Mouse (Mus musculus) left cerebral cortex, postnatal 4 days (tissue): Measurements from ENCODE around the gene Nprl3. TPM values are rescaled to one million over a fixed set of nuclear protein-coding genes. Genes with fewer than 3 reads are reported as not detected.
"Not testable (repeated sequence)": the region's sequence is repeated elsewhere in the genome, so short reads cannot be mapped to it uniquely, and the experiment has no call there.

Experiments used
- DNase-seq: peaks from one replicate; pipeline ENCODE4 v3.0.0-alpha.2; 2022
- intact Hi-C: fragments of 180-260 bp; cut with DNase I; formaldehyde crosslinking; loops from one replicate; pipeline ENCODE4 v1.15.1; 2025
- total RNA-seq, 2 experiments: library from RNA; stranded (reverse); gene quantifications; 2 replicates each; pipeline ENCODE4 v1.2.3; 2021

Gene Nprl3
- total RNA-seq, 2 experiments from 2014 or later = 51.0 to 57.6 TPM

- DNase-seq = no peak
- intact Hi-C loops = no loop called here
Observed at GRCm38 (mm10) chr11:32201922-32202685, 65.4 kb downstream of the Nprl3 start.

GRCm38 (mm10) chr11:32200992-32201391, 66.5 kb downstream of the Nprl3 start:
- intact Hi-C loops, DNase-seq: not testable (repeated sequence)

DNA sequence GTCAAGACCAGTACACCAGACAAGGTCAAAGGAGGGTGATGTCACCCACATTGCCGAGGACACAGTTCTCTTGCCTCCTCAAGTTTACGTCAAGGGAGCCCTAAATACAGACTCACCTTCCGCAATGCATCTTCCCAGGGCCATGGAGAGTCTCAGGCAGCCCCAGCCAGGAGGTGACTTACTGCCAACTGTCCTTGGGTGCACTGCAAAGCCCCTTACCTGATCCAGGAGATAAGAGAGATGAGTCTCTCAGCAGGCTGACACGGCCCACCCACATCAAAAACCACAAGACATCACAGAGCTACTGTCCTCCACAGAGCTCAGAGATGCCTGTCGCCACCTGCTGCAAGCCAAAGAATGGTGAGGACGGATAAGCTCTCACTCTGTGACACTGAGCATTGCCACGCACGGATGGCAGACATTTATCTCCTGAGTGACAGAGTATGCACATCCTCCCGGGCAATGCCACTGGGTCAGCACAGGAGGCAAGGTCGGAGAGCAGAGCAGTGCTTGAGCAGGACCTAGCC, 67.4 kb downstream of the Nprl3 start, which contains the start of gene Il9r:
TSS of gene Il9r (minus strand) at position 205 of the 527 bp plus-strand sequence.
- no peak for DNase-seq
- intact Hi-C loops = no loop called here

- intact Hi-C loops = no loop called here
- no peak for DNase-seq
Observed at GRCm38 (mm10) chr11:32199230-32199629, 68.3 kb downstream of the Nprl3 start.

DNA sequence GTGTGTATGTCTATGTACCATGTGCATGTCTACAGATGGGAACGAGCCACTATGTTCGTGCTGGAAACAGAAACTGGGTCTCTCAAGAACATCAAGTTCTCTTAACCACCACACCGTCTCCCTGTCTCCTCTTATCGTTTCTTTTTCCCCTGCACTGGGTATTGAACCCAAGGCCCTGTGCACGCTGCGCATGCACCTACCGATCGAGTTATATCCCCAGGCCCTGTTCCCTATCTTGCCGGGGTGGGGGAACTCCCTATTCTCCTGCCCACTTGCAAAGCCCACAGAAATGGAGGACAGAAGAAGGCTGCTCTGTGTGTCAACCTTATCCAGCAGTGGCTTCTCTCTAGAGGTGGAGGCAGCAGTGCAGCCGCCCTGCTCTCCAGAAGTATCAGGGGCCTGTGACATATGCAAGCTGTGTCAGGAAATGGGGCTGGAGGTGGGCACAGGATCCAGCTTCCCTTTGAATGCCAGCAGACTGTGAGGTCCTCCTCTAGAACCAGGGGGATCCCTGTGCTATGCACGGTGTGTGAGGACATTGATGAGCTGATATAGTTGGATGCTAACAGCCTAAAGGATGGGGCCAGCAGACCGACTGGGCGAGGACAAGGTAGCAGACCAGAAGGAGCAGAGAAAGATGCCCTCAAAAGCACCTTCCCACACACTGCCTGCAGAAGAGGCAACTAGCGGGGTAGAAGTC, 69.1 kb downstream of the Nprl3 start:
- intact Hi-C loops = no loop called here
- DNase-seq = no peak

GRCm38 (mm10) chr11:32197766-32198165, 69.7 kb downstream of the Nprl3 start:
- intact Hi-C loops = no loop called here

GRCm38 (mm10) chr11:32196727-32197126, 70.8 kb downstream of the Nprl3 start:
- DNase-seq = no peak
- intact Hi-C loops = no loop called here

More at GRCm38 (mm10) chr11:32197766-32198165, 69.7 kb downstream of the Nprl3 start:
- DNase-seq = no peak

- intact Hi-C loops = no loop called here
- no peak for DNase-seq
Observed at GRCm38 (mm10) chr11:32195867-32196540, 71.5 kb downstream of the Nprl3 start.

DNA sequence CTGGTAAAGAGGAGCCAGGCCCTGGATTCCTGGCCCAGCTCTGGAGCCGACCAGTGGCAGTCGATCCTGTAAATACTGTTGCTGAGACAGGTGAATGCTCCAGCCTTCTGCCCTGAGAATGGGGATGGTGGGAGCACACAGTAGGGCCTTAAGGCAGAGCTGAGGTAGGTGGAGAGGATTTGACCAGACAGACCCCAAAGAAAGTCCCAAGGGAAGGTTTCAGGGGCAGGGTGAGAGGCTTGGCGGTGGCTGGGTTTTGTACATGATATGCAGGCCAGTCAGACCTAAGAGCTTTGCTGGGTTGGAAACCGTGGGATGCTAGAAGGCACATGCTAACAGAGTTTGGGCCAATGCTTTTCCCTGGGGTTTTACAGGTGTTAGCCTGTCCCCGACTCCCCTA, 72.9 kb downstream of the Nprl3 start:
- intact Hi-C loops = no loop called here
- no peak for DNase-seq

DNA sequence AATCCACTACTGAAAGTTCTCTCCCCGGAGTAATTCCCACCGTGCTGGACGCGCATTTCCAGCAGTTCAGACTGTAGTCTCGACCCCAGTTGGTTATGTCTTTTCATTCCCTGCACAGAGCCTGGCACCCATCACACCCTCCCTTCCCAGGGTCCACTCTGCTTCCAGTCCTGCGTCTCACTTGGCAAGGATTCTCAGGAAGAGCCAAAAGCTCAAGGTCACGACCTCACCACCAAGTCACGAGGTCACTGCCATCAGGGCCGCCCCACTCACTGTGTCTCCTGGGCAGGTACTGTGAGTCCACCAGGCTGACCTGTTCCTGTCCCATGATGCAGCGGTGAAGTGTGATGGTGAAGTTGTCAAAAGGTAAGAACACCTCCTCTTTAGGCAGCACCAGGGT, 73.4 kb downstream of the Nprl3 start:
- no peak for DNase-seq
- intact Hi-C loops = no loop called here

DNA sequence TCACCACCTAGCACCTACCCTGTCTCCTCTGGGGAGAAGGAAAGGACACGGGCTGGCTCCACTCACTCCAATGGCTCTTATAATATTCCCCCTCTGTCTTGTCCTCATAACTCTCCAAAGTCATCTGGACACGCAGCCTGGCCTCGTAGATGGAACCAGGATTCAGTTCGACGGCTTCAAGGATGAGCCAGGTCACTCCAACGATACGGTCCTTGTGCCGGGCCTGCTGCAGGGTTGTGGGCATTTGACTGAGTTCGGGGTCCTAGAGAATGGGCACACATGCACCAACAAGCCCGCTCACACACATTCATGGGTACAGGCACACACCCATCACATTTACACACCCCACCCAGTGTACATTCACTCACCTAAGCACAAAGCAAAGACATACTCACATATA, 74.4 kb downstream of the Nprl3 start:
- intact Hi-C loops = no loop called here
- no peak for DNase-seq

GRCm38 (mm10) chr11:32190603-32191110, 76.8 kb downstream of the Nprl3 start:
- intact Hi-C loops = no loop called here

DNA sequence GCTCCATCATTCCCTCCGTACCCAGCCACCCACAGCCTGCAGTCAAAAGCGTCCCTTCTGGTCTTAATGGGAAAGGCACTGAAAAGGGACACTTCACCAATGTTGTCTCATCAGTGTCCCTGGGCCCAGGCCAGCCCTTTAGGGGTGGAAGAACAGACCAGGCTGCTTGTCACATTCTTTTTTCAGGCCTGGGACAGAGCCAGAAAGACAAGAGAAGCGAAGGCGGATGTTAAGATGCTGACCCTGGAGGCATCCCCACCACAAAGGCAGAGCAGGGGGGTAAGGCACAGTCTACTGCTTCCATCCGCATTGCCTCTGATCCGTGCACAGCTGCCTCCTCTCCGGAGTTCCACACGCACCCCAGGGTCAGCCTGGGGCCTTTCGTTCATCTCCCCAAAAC, 77.4 kb downstream of the Nprl3 start:
- intact Hi-C loops = no loop called here
- peak; percentile 37 for DNase-seq

More at GRCm38 (mm10) chr11:32190603-32191110, 76.8 kb downstream of the Nprl3 start:
- DNase-seq = no peak

DNA sequence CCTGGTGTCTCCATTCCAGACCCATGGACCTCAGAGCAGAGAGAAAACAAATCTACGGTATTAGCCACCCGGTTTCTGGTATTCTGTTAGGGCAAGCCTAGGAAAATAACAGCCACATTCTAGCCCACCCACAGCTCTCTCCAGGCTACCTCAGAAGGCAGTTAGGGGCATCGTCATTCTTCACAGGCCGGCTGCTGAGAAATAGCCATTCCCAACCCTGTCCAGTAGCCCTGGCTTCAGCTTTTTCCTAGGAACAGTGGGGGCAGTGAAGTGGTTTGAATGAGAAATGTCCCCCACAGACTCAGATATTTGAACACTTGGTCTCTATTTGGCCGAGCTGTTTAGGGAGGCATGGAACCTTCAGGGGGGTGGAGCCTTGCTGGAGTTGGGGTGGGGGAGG, 78.1 kb downstream of the Nprl3 start:
- intact Hi-C loops = no loop called here

DNA sequence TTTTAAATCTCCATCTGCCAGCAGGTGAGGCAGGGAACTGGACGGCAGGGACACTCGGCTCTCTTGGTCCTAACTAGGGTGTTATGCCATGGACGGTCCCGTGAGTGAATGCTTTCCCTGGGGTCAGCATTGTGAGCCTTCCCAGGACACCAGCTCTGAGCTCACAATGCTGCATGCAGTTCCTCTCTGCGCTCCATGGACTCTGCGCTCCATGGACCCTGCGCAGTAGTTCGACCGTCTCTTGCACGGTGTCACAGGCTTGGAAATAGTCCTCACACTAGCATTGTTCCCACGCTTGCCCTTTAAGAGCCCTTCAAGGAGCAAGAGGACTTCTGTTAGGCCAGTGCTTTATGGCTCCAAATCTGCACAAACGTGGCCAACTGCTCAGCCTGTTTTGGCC, 78.6 kb downstream of the Nprl3 start:
- intact Hi-C loops = no loop called here
- DNase-seq = no peak

More for the DNA sequence above, 78.1 kb downstream of the Nprl3 start:
- no peak for DNase-seq

DNA sequence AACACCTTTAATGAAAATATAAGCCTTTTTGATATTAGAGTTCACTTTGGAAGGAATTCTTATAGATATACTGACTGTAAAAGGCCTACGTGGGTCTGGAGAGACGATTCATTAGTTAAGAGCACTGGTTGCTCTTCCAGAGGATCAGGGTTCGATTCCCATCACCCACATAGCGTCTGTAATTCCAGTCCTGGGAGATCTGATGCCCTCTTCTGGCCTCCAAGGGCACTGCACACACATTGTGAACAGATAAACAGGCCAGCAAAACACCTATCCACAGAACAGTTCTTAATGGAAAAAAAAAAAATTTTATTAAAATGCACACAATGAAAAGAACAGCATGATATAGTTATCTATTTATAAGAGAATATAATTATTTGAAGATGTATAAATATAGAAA, 80.3 kb downstream of the Nprl3 start:
- DNase-seq = no peak
- intact Hi-C loops = no loop called here

DNA sequence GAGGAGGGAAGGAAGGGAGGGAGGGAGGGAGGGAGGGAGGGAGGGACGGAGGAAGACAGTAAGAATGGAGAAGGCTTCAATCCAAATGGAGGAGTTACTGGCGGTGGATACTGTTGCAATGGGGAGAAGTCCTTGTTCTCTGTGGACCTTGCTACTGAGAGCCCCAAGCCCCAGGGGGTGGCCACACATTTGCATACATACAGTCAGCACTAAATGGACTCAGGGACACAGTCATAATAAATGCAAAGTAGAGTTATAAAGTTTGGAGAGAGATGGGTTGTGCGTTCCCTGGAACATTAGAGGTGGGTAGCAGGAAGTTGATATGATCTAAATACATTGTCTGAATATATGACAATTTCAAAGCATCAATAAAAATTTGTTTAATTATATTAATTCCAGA, 81.5 kb downstream of the Nprl3 start:
- DNase-seq = no peak
- intact Hi-C loops = no loop called here

DNA sequence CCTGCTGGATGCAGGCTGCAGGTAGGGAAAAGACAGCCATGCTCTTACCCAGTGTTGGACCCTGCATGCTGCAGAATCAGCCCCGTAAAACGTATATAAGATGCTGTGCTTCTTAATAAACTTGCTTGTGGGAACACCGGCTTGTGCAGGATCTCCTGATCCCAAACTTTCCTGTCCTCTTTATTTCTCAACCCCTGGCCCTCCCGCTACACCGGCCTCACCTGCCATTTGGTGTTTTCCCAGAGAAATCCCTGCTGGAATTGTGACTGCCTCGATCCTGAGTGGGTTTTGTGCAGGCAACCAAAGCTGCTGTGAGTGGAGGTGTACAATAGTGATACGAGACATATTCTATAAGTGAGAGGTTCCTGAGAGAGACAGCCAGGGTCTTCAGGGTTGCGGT, 83.0 kb downstream of the Nprl3 start:
- no peak for DNase-seq
- intact Hi-C loops = loop anchor here (5.0 kb wide), 1 partner anchor 53 kb away; no protein-coding TSS in a partner anchor

DNA sequence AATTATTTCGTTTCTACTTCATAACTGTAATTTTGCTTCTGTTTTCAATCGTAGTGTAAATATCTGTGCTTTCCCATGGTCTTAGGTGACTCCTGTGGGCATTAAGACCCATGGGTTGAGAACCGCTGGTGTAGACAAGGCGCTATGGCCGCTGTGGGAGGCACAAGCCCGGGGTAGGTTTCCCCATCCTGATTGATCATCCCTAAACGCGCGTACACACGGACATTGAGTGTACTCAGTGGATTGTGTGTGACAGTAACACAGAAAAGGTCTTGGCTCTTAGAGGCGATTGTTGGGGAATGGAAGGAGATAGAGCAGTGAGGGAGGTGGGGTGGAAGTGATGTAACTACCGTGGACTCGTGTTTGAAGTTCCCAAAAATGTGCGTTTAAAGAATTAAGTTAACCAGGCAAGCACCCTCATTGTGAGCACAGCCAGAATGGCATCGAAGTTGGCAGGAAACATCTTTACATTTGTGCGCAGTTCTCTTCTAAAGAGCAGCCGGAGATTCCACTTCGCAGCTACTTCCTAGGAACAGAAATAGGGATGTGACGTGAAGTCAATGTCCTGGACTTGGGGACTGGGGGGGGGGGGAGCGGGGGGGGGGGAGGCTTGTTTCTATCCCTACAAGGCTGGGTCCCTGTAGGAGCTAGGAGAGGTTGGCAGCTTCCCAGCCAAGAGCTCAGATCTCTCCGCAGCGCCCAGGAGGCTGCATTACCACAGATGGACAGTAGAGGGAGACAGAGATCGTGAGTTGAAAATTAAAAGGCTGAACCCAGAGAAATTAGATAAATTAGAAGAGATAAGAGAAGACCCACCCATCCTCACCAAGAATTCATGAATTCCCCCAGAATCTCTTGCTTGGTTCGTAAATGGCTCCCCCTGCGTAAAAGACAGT, 85.3 kb downstream of the Nprl3 start:
- intact Hi-C loops = loop anchor here (5.0 kb wide), 1 partner anchor 55 kb away; no protein-coding TSS in a partner anchor
- DNase-seq = peak; percentile 92

GRCm38 (mm10) chr11:32181246-32181645, 86.3 kb downstream of the Nprl3 start:
- intact Hi-C loops = loop anchor here (5.0 kb wide), 1 partner anchor 56 kb away; no protein-coding TSS in a partner anchor
- DNase-seq = no peak
